Mouse (Mus musculus): ENCODE measurements around the gene Il17rd. TPM values are rescaled to one million over a fixed set of nuclear protein-coding genes. Genes with fewer than 3 reads are reported as not detected.

Gene Il17rd
- polyA plus RNA-seq, 3 experiments from 2014 or later = 0.18 to 0.40 (median 0.21) TPM

GRCm38 (mm10) chr14:27150011-27150640 is 111.4 kb downstream of the Il17rd start:
- no peak for ATAC-seq

- no peak for ATAC-seq
Measured at GRCm38 (mm10) chr14:27151432-27151831, 112.7 kb downstream of the Il17rd start.

GRCm38 (mm10) chr14:27155088-27155487 is 116.3 kb downstream of the Il17rd start:
- no peak for ATAC-seq

GRCm38 (mm10) chr14:27156032-27156431 is 117.3 kb downstream of the Il17rd start:
- no peak for ATAC-seq

Other genes starting within 250 kb of the Il17rd start
- gene Asb14, start 144.4 kb upstream of the Il17rd start, polyA plus RNA-seq (2017; shearing (Covaris generic)) = under 1 TPM in 2 of 3 experiments, not detected in 1; 0.33 to 0.42 TPM
- 10 to 100 TPM; 22.7 to 45.0 (median 39.4) TPM for gene Appl1, start 67.7 kb upstream of the Il17rd start, polyA plus RNA-seq (2017; shearing (Covaris generic))
- 1 to 10 TPM in 2 of 3 experiments, not detected in 1; 1.6 to 2.8 TPM for gene Hesx1, start 44.5 kb upstream of the Il17rd start, polyA plus RNA-seq (2017; shearing (Covaris generic))
- 100 to 1,000 TPM in 2 of 3 experiments, 10 to 100 TPM in 1; 90.3 to 168 (median 160) TPM for gene Arhgef3, start 76.0 kb downstream of the Il17rd start, polyA plus RNA-seq (2017; shearing (Covaris generic))